Mouse (Mus musculus) heart, adult 2 months (tissue): ENCODE data around the gene Snx13.

Experiments
- CTCF ChIP-seq: fragments of 200-600 bp; IDR thresholded peaks from 2 replicates; pipeline ENCODE4 v1.8.1; 2022; ENCODE audit warnings: antibody characterized with exemption, mild to moderate bottlenecking, moderate library complexity
- EP300 ChIP-seq: fragments of 200-500 bp; IDR thresholded peaks from 2 replicates; pipeline ENCODE4 v1.6.1; 2011; ENCODE audit warnings: low read depth, low read length, control low read depth; ENCODE audit not compliant: insufficient read depth
- POLR2A ChIP-seq: fragments of 200-500 bp; IDR thresholded peaks from 2 replicates; pipeline ENCODE4 v1.6.1; 2011; ENCODE audit warnings: mild to moderate bottlenecking, low read depth, low read length, control low read depth; ENCODE audit not compliant: insufficient read depth

GRCm38 (mm10) chr12:35000323-35000722 is 46.7 kb upstream of the Snx13 start:
- no peak for TF ChIP-seq EP300
- TF ChIP-seq CTCF: no peak
- TF ChIP-seq POLR2A: no peak
